Mouse (Mus musculus) liver, embryonic 12.5 days (tissue): ENCODE data around the gene Vkorc1. TPM values are rescaled to one million over a fixed set of nuclear protein-coding genes. Genes with fewer than 3 reads are reported as not detected.
"Not testable (repeated sequence)": the region's sequence is repeated elsewhere in the genome, so short reads cannot be mapped to it uniquely, and the experiment has no call there.

Experiments
- ATAC-seq: fragments of 200-750 bp; cut with Nextera tagmentation; 2 replicates; pipeline ENCODE4 v1.8.0; 2017; ENCODE audit warnings: moderate number of reproducible peaks, mild to moderate bottlenecking, moderate library complexity
- H3K27ac ChIP-seq: fragments of 300-500 bp; sonication (generic); 2 replicates; pipeline ENCODE4 v1.5.1; 2016; ENCODE audit warnings: mild to moderate bottlenecking
- H3K27me3 ChIP-seq: fragments of 300-500 bp; sonication (generic); replicated peaks from 2 replicates; pipeline ENCODE4 v1.6.1; 2016; ENCODE audit warnings: mild to moderate bottlenecking, moderate library complexity
- H3K36me3 ChIP-seq: fragments of 300-500 bp; sonication (generic); 2 replicates; pipeline ENCODE4 v1.6.1; 2016; ENCODE audit warnings: mild to moderate bottlenecking, moderate library complexity
- H3K4me1 ChIP-seq: fragments of 300-500 bp; sonication (generic); 2 replicates; pipeline ENCODE4 v1.6.1; 2016
- H3K4me2 ChIP-seq: fragments of 300-500 bp; sonication (generic); 2 replicates; pipeline ENCODE4 v1.6.1; 2016; ENCODE audit warnings: mild to moderate bottlenecking, moderate library complexity
- H3K4me3 ChIP-seq: fragments of 300-500 bp; sonication (generic); 2 replicates; pipeline ENCODE4 v1.5.1; 2016; ENCODE audit warnings: mild to moderate bottlenecking, moderate library complexity
- H3K9ac ChIP-seq: fragments of 300-500 bp; sonication (generic); 2 replicates; pipeline ENCODE4 v1.6.1; 2016; ENCODE audit warnings: mild to moderate bottlenecking, moderate library complexity
- H3K9me3 ChIP-seq: fragments of 300-500 bp; sonication (generic); replicated peaks from 2 replicates; pipeline ENCODE4 v1.6.1; 2016; ENCODE audit warnings: mild to moderate bottlenecking, moderate library complexity
- WGBS: fragments of 180-500 bp; shearing (Covaris S2); methylation state at CpG from one replicate; pipeline ENCODE4 v1.1.7; 2016; ENCODE audit not compliant: insufficient replicate concordance; 5-methylcytosine and 5-hydroxymethylcytosine counted together
- polyA plus RNA-seq: library from polyadenylated mRNA; unstranded; fragments of >200 nt; fragmentation: Nextera tagmentation; extraction: Ambion mirVana; gene quantifications from 2 replicates; pipeline ENCODE4 v1.2.1, GENCODE M21; 2016

Gene Vkorc1
- polyA plus RNA-seq, 1 experiment from 2014 or later, result 80.3 TPM

DNA sequence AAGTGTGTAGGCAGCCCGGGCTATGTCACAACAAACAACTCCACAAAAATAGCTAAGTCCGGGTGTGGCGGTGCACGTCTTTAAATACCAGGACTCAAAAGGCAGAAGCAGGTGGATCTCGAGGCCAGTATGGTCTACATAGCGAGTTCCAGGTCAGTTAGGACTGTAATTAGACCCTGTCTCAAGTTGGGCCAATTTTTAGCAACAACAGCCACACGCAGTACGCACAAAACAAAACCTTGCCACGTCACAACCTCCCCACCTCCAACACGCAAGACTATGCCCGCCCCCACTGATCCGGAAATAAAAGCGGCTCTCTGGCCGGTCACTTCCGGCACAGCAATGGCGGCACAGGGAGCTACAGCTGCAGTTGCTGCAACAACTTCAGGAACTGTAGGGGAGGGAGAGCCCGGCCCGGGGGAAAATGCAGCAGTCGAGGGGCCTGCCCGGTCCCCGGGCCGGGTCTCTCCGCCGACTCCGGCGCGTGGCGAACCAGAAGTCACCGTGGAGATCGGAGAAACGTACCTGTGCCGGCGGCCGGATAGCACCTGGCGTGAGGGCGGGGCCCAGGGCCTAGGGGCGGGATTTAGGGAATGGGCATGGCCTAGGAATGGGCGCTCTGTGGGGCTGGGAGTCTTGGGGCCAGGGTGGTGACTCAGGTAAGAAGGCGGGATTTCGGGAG lies 16.9 kb upstream of the Vkorc1 start, which contains the start of gene Kat8:
Kat8 (plus strand) TSS at position 327 of the 682 bp plus-strand sequence.
- H3K36me3 ChIP-seq, result peaks cover 54% of the 10 kb centered on the region
- under 1% methylated on average over 40 of the region's 40 CpGs for WGBS
- peak; percentile 97 for ATAC-seq
- peak within 1 kb of the TSS; percentile 82 for H3K4me2 ChIP-seq
- peak within 1 kb of the TSS; percentile 84 for H3K9ac ChIP-seq
- peaks cover 21% of the 10 kb centered on the region for H3K4me1 ChIP-seq
- peak within 1 kb of the TSS; percentile 86 for H3K27ac ChIP-seq
- no peaks in the 10 kb centered on the region for H3K27me3 ChIP-seq
- H3K9me3 ChIP-seq, result no peaks in the 10 kb centered on the region
- H3K4me3 ChIP-seq, result peak within 1 kb of the TSS; percentile 91

DNA sequence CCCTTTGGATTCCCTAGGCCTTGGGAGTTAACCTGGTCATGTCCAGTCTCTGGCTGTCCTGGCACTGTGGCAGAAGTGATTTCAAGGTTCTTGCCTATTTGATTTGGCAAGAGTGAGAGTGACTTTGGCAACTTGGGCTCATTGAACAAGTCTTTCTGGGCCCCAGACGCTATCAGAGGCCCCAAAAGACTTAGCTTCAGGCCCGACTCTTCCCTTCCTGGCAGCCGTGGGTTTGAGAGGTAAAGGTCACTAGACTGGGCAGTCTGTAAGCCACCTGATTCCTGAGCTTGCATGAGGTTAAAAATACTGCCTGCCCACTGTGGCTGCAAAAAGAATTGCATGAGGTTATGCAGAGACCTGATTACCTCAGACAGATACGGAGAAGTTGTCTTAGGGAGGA lies 13.2 kb upstream of the Vkorc1 start:
- H3K9me3 ChIP-seq, result no peaks in the 10 kb centered on the region
- H3K9ac ChIP-seq, result no peak overlapping the region
- H3K4me1 ChIP-seq, result peaks cover 33% of the 10 kb centered on the region
- H3K36me3 ChIP-seq, result peaks cover 55% of the 10 kb centered on the region
- H3K4me2 ChIP-seq, result no peak overlapping the region
- H3K27ac ChIP-seq, result no peak overlapping the region
- no peak for ATAC-seq
- H3K4me3 ChIP-seq, result no peak overlapping the region
- WGBS, result 87% methylated on average over 4 of the region's 4 CpGs
- H3K27me3 ChIP-seq, result no peaks in the 10 kb centered on the region

DNA sequence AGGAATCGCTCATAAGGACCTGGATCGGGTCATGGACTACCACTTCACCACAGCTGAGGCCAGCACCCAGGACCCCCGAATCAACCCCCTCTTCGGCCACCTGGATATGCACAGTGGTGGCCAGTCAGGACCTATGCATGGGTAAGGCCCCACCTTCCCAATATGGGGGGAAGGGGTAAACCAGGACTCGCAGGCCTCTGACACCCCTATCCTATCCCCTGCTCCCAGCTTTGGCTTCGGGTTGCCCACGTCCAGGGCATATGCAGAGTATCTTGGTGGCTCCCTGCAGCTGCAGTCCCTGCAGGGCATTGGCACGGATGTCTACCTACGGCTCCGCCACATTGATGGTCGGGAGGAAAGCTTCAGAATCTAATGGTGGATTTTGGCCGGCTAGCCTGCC lies 12.5 kb upstream of the Vkorc1 start:
- Histone ChIP-seq H3K27me3 (no peaks in the 10 kb centered on the region), H3K9ac (no peak overlapping the region), H3K9me3 (no peaks in the 10 kb centered on the region), H3K4me3 (no peak overlapping the region), H3K36me3 (peaks cover 55% of the 10 kb centered on the region), H3K4me1 (peaks cover 28% of the 10 kb centered on the region), H3K27ac (no peak overlapping the region), H3K4me2 (no peak overlapping the region)
- 86% methylated on average over 12 of the region's 12 CpGs for WGBS
- no peak for ATAC-seq

DNA sequence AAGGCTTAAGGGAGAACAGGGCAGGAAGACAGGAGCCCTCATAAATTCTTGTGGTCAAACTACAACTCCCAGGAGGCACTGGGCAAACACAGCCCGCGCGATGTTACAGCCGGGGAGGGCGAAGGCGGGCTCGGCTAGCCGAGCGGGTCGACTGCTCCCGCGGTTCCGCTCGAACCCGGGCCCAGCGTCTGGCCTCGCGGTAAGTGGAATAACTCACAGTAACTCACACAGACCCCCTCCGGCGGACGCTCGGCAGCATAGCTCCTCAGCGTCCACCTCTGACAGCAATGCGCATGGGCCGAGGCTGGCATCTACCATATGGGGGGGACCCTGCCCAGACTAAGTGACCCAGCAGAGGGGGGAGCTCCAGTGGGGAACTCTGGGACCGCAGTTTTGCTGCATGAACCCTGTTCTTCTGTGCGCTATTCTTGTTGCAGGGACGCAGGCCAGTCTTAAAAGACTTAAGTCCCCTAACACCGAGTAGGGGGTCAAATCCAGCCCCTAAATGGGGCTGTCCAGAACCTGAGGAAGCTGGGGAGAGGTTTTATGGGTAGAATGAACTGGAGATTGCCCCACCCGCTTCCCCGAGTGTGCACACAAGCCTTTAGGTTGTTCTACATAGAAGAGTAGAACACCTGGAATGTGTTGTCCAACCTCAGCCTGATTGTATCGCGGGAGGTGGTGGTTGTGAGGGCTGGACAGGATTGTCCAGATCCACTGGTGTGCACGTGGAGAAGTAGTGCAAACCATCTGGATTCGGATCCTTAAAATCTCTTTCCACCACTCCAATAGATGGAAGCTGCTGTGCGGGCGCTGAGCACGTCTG lies 8.8 kb upstream of the Vkorc1 start, which contains the start of gene Bckdk:
Bckdk (plus strand) TSS at position 112 of the 826 bp plus-strand sequence.
- peak; percentile 88 for ATAC-seq
- Histone ChIP-seq H3K4me1 (peaks cover 54% of the 10 kb centered on the region), H3K27me3 (no peaks in the 10 kb centered on the region), H3K36me3 (peaks cover 45% of the 10 kb centered on the region), H3K4me3 (peak within 1 kb of the TSS; percentile 89), H3K9me3 (no peaks in the 10 kb centered on the region), H3K27ac (peak within 1 kb of the TSS; percentile 85), H3K4me2 (peak within 1 kb of the TSS; percentile 89), H3K9ac (peak within 1 kb of the TSS; percentile 95)
- 7% methylated on average over 38 of the region's 38 CpGs for WGBS

- 35% methylated on average over 2 of the region's 2 CpGs for WGBS
- peaks cover 68% of the 10 kb centered on the region for H3K4me1 ChIP-seq
These were observed 6.4 kb upstream of the Vkorc1 start for GRCm38 (mm10) chr7:127901772-127902171.

DNA sequence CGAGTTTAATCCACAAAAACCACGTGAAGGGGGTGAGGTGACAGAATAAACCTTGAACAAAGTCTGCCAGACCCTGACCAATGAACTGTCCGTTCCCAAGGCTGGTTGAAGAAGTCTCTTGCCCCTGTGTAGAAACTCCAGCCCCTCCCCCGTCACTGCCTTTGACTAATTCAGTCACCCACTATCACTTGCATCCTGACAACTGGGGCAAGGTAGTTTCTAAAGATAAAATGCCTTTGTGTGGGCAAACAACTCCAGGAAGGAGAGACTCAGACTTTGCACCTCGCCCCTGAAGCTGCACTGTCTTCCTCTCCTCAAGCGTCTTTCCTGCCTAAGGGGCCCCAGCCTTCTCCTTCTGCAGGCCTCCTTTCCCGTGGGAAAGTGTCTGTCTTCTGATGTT lies 4.6 kb upstream of the Vkorc1 start:
- H3K27ac ChIP-seq, result peak overlapping the region; percentile 65

More at GRCm38 (mm10) chr7:127901772-127902171, 6.4 kb upstream of the Vkorc1 start:
- H3K36me3 ChIP-seq, result peaks cover 21% of the 10 kb centered on the region
- H3K4me2 ChIP-seq, result no peak overlapping the region
- ATAC-seq, result no peak
- H3K27me3 ChIP-seq, result no peaks in the 10 kb centered on the region
- H3K4me3 ChIP-seq, result no peak overlapping the region
- peak overlapping the region; percentile 64; the same call in 1 of the 2 replicates for H3K27ac ChIP-seq
- H3K9me3 ChIP-seq, result no peaks in the 10 kb centered on the region
- H3K9ac ChIP-seq, result no peak overlapping the region; the same call in 1 of the 2 replicates

DNA sequence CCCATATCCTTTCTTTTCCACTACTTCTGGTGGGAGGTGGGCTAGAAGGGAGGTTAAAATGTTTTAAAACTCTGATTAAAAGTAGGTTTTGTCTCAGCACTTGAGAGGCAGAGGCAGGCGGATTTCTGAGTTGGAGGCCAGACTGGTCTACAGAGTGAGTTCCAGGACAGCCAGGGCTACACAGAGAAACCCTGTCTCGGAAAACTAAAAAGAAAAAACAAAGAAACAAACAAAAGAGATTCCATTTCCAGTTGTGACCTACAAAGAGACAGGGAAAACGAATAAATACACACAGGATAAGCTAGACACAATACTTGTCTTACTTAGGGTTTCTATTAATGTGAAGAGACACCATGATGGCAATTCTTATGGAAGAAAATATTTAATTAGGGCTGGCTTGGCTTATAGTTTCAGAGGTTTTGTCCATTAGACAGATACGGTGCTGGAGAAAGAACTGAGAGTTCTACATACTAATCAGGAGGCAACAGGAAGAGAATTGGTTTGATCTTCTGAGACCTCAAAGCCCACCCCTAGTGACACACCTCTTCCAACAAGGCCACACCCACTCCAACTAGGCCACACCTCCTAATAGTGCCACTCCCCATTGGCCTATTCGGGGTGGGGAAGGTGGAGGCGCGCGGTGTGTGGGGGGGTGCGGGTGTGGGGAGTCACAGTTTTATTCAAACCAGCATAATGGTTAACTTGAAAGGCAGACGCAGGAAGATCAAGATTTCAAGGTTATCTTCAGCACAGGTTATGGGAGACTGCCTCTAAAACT lies 3.0 kb upstream of the Vkorc1 start:
- H3K4me1 ChIP-seq, result peaks cover 78% of the 10 kb centered on the region
- 27% methylated on average over 10 of the region's 10 CpGs for WGBS
- no peak for ATAC-seq
- peak overlapping the region; percentile 50 for H3K4me2 ChIP-seq
- no peaks in the 10 kb centered on the region for H3K27me3 ChIP-seq
- peaks cover 6% of the 10 kb centered on the region for H3K36me3 ChIP-seq
- H3K9me3 ChIP-seq, result no peaks in the 10 kb centered on the region
- no peak overlapping the region for H3K4me3 ChIP-seq
- peak overlapping the region; percentile 65 for H3K27ac ChIP-seq
- no peak overlapping the region for H3K9ac ChIP-seq

More for the DNA sequence above, 4.6 kb upstream of the Vkorc1 start:
- peaks cover 3% of the 10 kb centered on the region for H3K36me3 ChIP-seq
- H3K4me1 ChIP-seq, result peaks cover 72% of the 10 kb centered on the region
- no peak for ATAC-seq
- no peaks in the 10 kb centered on the region for H3K27me3 ChIP-seq
- no peak overlapping the region for H3K4me3 ChIP-seq
- H3K9ac ChIP-seq, result peak overlapping the region; percentile 40; the same call in 1 of the 2 replicates
- H3K9me3 ChIP-seq, result no peaks in the 10 kb centered on the region
- H3K4me2 ChIP-seq, result peak overlapping the region; percentile 50
- WGBS, result 11% methylated on average over 7 of the region's 7 CpGs

- Histone ChIP-seq H3K4me1 (peaks cover 73% of the 10 kb centered on the region), H3K36me3 (peaks cover 15% of the 10 kb centered on the region), H3K4me2 (no peak overlapping the region), H3K4me3 (no peak overlapping the region), H3K27ac (0 out of 2 replicates have a peak overlapping the region, but pooled peaks have one; percentile 18), H3K9ac (no peak overlapping the region), H3K27me3 (no peaks in the 10 kb centered on the region), H3K9me3 (no peaks in the 10 kb centered on the region)
- no peak for ATAC-seq
- WGBS, result 69% methylated on average over 7 of the region's 7 CpGs
These were observed 2.1 kb upstream of the Vkorc1 start for GRCm38 (mm10) chr7:127897542-127897941.

DNA sequence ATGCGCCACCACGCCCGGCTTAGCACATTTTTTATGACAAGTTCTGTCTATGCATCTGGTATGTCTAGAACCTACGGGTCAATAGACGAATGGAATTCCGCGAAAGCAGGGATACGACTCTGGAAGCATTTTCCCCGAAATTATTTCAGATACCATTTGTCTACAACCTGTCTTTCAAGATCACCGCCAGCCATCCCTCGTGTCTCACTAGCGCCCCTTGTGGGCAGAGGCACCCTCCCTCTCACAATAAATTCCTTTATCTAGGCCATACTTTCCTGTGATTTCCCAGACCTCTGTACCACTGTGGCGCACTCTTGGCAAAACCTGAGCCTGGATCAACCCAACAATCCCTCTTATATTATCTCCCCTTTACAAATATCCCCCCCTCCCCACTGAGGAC lies 967 bp upstream of the Vkorc1 start:
- H3K27ac ChIP-seq, result peak overlapping the region; percentile 87
- H3K27me3 ChIP-seq, result no peaks in the 10 kb centered on the region
- H3K4me2 ChIP-seq, result peak overlapping the region; percentile 90
- H3K36me3 ChIP-seq, result peaks cover 21% of the 10 kb centered on the region
- no peaks in the 10 kb centered on the region for H3K9me3 ChIP-seq
- no peak overlapping the region for H3K9ac ChIP-seq
- H3K4me1 ChIP-seq, result peaks cover 61% of the 10 kb centered on the region
- no peak for ATAC-seq
- H3K4me3 ChIP-seq, result no peak overlapping the region
- 44% methylated on average over 13 of the region's 13 CpGs for WGBS

DNA sequence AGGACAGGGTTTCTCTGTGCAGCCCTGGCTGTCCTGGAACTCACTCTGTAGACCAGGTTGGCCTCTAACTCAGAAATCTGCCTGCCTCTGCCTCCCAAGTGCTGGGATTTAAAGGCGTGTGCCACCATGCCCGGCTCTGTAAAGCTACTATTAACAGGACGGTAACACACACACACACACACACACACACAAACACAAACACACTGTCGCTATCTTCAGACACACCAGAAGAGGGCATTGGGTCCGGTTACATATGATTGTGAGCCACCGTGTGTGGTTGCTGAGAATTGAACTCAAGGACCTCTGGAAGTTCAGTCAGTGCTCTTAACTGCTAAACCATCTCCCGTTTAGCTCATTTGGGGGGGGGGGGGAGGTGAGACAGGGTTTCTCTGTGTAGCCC lies 474 bp upstream of the Vkorc1 start:
- peaks cover 22% of the 10 kb centered on the region for H3K36me3 ChIP-seq
- H3K4me3 ChIP-seq, result peak overlapping the region; percentile 66
- H3K27ac ChIP-seq, result peak overlapping the region; percentile 87
- H3K27me3 ChIP-seq, H3K9me3 ChIP-seq, ATAC-seq: not testable (repeated sequence)
- H3K4me1 ChIP-seq, result peaks cover 57% of the 10 kb centered on the region
- H3K4me2 ChIP-seq, result peak overlapping the region; percentile 90
- H3K9ac ChIP-seq, result peak overlapping the region; percentile 27; the same call in 1 of the 2 replicates
- 61% methylated on average over 7 of the region's 7 CpGs for WGBS

DNA sequence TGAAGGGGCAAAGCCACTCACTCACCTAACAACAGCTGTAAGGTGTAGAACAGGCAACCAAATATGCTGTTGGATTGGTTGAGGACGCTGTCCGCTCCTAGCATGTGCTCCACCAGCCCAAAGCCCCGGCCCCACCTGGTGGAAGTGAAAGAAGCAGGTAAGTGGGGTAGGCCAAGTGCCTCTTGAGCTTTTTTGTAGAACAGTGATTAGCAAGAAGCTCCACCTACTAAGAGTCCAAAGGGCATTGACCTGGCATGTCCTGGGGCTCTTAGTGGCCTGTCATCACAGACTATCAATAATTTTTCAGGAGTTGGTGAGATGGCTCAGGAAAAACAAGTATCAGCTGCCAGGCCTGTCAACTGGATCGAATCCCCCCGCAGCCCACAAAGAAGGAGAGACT lies 937 bp downstream of the Vkorc1 start:
- H3K4me3 ChIP-seq, result peak overlapping the region; percentile 66
- peak overlapping the region; percentile 72 for H3K9ac ChIP-seq
- H3K4me1 ChIP-seq, result peaks cover 42% of the 10 kb centered on the region
- H3K27me3 ChIP-seq, result no peaks in the 10 kb centered on the region
- peaks cover 36% of the 10 kb centered on the region for H3K36me3 ChIP-seq
- no peak for ATAC-seq
- no peaks in the 10 kb centered on the region for H3K9me3 ChIP-seq
- H3K4me2 ChIP-seq, result peak overlapping the region; percentile 90
- 73% methylated on average over 5 of the region's 5 CpGs for WGBS
- H3K27ac ChIP-seq, result peak overlapping the region; percentile 87
